Mouse (Mus musculus) urinary bladder, postnatal 10 days (tissue): ENCODE data around the gene Gm21188.
"Not testable (repeated sequence)": the region's sequence is repeated elsewhere in the genome, so short reads cannot be mapped to it uniquely, and the experiment has no call there.

ENCODE experiments used
- DNase-seq: peaks from one replicate; pipeline ENCODE4 v3.0.0; 2022; ENCODE audit warnings: low spot score

The Gm21188 gene

GRCm38 (mm10) chr13:120052085-120052484 is at the start of gene Gm21188:
TSS of gene Gm21188 (minus strand) at chr13:120052194.
- DNase-seq, result not testable (repeated sequence)

GRCm38 (mm10) chr13:120099327-120099726 is 47.3 kb upstream of the Gm21188 start:
- DNase-seq, result not testable (repeated sequence)

GRCm38 (mm10) chr13:120096938-120097256 is 44.9 kb upstream of the Gm21188 start:
- not testable (repeated sequence) for DNase-seq

- not testable (repeated sequence) for DNase-seq
Observed at GRCm38 (mm10) chr13:120096241-120096937, 44.4 kb upstream of the Gm21188 start.

GRCm38 (mm10) chr13:120092950-120093349 is 41.0 kb upstream of the Gm21188 start:
- not testable (repeated sequence) for DNase-seq

GRCm38 (mm10) chr13:120079644-120080043 is 27.6 kb upstream of the Gm21188 start:
- DNase-seq, result not testable (repeated sequence)

GRCm38 (mm10) chr13:120070878-120071277 is 18.9 kb upstream of the Gm21188 start:
- not testable (repeated sequence) for DNase-seq

GRCm38 (mm10) chr13:120070012-120070598 is 18.1 kb upstream of the Gm21188 start:
- not testable (repeated sequence) for DNase-seq

- not testable (repeated sequence) for DNase-seq
Observed at GRCm38 (mm10) chr13:120063439-120064089, 11.6 kb upstream of the Gm21188 start.

- not testable (repeated sequence) for DNase-seq
Observed at GRCm38 (mm10) chr13:120062903-120063302, 10.9 kb upstream of the Gm21188 start.

- DNase-seq, result not testable (repeated sequence)
Observed at GRCm38 (mm10) chr13:120048608-120049007, 3.4 kb downstream of the Gm21188 start.

- not testable (repeated sequence) for DNase-seq
Observed at GRCm38 (mm10) chr13:120048186-120048585, 3.8 kb downstream of the Gm21188 start.

GRCm38 (mm10) chr13:120046422-120047209 is 5.4 kb downstream of the Gm21188 start:
- DNase-seq, result not testable (repeated sequence)

- DNase-seq, result not testable (repeated sequence)
Observed at GRCm38 (mm10) chr13:120041145-120041544, 10.8 kb downstream of the Gm21188 start.

GRCm38 (mm10) chr13:120037881-120038280 is 14.1 kb downstream of the Gm21188 start:
- DNase-seq, result not testable (repeated sequence)

GRCm38 (mm10) chr13:120036577-120037115 is 15.3 kb downstream of the Gm21188 start:
- DNase-seq, result not testable (repeated sequence)

GRCm38 (mm10) chr13:120035151-120035550 is 16.8 kb downstream of the Gm21188 start:
- DNase-seq, result not testable (repeated sequence)

GRCm38 (mm10) chr13:120034637-120035036 is 17.4 kb downstream of the Gm21188 start:
- not testable (repeated sequence) for DNase-seq

- not testable (repeated sequence) for DNase-seq
Observed at GRCm38 (mm10) chr13:120033516-120034190, 18.3 kb downstream of the Gm21188 start.

- DNase-seq, result not testable (repeated sequence)
Observed at GRCm38 (mm10) chr13:120031676-120032075, 20.3 kb downstream of the Gm21188 start.

GRCm38 (mm10) chr13:120027368-120027767 is 24.6 kb downstream of the Gm21188 start:
- DNase-seq, result not testable (repeated sequence)
